ENCODE assay signal across 11 mouse cellular contexts in genomic region chr9:69760371-69761301, GRCm38 (mm10). TPM values are rescaled to one million over a fixed set of nuclear protein-coding genes. Genes with fewer than 3 reads are reported as not detected.
DNase-seq lines count a peak whose midpoint lies in the region; ATAC-seq lines count a peak whose summit lies in the region.
"Had no signal": no experiment of that assay in that cellular context is flagged by ENCODE, and none has a peak within 500 bp of the region (broad histone marks: within the 10 kb centered on the region; RNA-seq: fewer than 3 reads in every experiment).

Gene Foxb1, minus strand, starts transcription at chr9:69760940.

- no peak within 1 kb of the TSS for H3K27ac ChIP-seq in kidney, embryonic 14.5 days (ENCODE audit: low read depth, low read length)
- peak within 1 kb of the TSS; percentile 62 for H3K27ac ChIP-seq in hindbrain, embryonic 14.5 days
- H3K27ac ChIP-seq in neural tube, embryonic 13.5 days (replicated peaks): peak within 1 kb of the TSS; percentile 46
- H3K27ac ChIP-seq: liver, embryonic 13.5 days had no signal

- H3K9ac ChIP-seq in kidney, embryonic 14.5 days (ENCODE audit: low read depth, low read length): no peak within 1 kb of the TSS
- H3K9ac ChIP-seq in hindbrain, embryonic 14.5 days: peak within 1 kb of the TSS; percentile 57
- peak within 1 kb of the TSS; percentile 75 for H3K9ac ChIP-seq in neural tube, embryonic 13.5 days
- H3K9ac ChIP-seq: liver, embryonic 13.5 days had no signal

- WGBS in kidney, embryonic 14.5 days: 1% methylated on average over 60 of the region's 60 CpGs
- under 1% methylated on average over 59 of the region's 60 CpGs for WGBS in hindbrain, embryonic 14.5 days
- WGBS in neural tube, embryonic 13.5 days: under 1% methylated on average over 60 of the region's 60 CpGs

- no peaks in the 10 kb centered on the region for H3K4me1 ChIP-seq in kidney, embryonic 14.5 days (ENCODE audit: control insufficient read depth, insufficient read depth, low read length)
- H3K4me1 ChIP-seq in hindbrain, embryonic 14.5 days (replicated peaks; ENCODE audit: control insufficient read depth, insufficient read depth, low read length): peaks cover 2% of the 10 kb centered on the region; the same call in 1 of the 2 replicates
- H3K4me1 ChIP-seq in neural tube, embryonic 13.5 days (replicated peaks): peaks cover 81% of the 10 kb centered on the region
- H3K4me1 ChIP-seq: liver, embryonic 13.5 days had no signal

- no peaks in the 10 kb centered on the region for H3K9me3 ChIP-seq in kidney, embryonic 14.5 days (ENCODE audit: control insufficient read depth, low read length)
- no peaks in the 10 kb centered on the region for H3K9me3 ChIP-seq in hindbrain, embryonic 14.5 days (ENCODE audit: control insufficient read depth, low read length)
- H3K9me3 ChIP-seq in neural tube, embryonic 13.5 days: no peaks in the 10 kb centered on the region
- H3K9me3 ChIP-seq: liver, embryonic 13.5 days had no signal

- H3K36me3 ChIP-seq in kidney, embryonic 14.5 days (ENCODE audit: control insufficient read depth, insufficient read depth, low read length): no peaks in the 10 kb centered on the region
- no peaks in the 10 kb centered on the region for H3K36me3 ChIP-seq in hindbrain, embryonic 14.5 days (replicated peaks; ENCODE audit: control insufficient read depth, insufficient read depth)
- no peaks in the 10 kb centered on the region for H3K36me3 ChIP-seq in neural tube, embryonic 13.5 days
- H3K36me3 ChIP-seq: liver, embryonic 13.5 days had no signal

- H3K4me3 ChIP-seq in kidney, embryonic 14.5 days (ENCODE audit: low read length): peak within 1 kb of the TSS; percentile 12
- H3K4me3 ChIP-seq in hindbrain, embryonic 14.5 days (replicated peaks; ENCODE audit: low read length): peak within 1 kb of the TSS; percentile 36
- H3K4me3 ChIP-seq in neural tube, embryonic 13.5 days: peak within 1 kb of the TSS; percentile 46
- H3K4me3 ChIP-seq: liver, embryonic 13.5 days had no signal

- DNase-seq in kidney, adult 11 months: no peak
- DNase-seq in embryo, embryonic 11 days: peak; percentile 67
- no peak for DNase-seq in hindbrain, embryonic 14.5 days (ENCODE audit: low spot score)
- DNase-seq in adrenal gland, postnatal 10 days: no peak
- no peak for DNase-seq in adrenal gland, postnatal 36 days
- DNase-seq in adrenal gland, adult 8-10 months: no peak
- DNase-seq: cerebellum, adult 2 months; liver, embryonic 13.5 days had no signal

- H3K27me3 ChIP-seq in kidney, embryonic 14.5 days (ENCODE audit: control insufficient read depth, insufficient read depth, low read length): peaks cover 97% of the 10 kb centered on the region
- peaks cover 100% of the 10 kb centered on the region for H3K27me3 ChIP-seq in hindbrain, embryonic 14.5 days (ENCODE audit: control insufficient read depth, insufficient read depth, low read length)
- H3K27me3 ChIP-seq in neural tube, embryonic 13.5 days: peaks cover 98% of the 10 kb centered on the region

- 0 out of 2 replicates have a peak within 1 kb of the TSS, but pooled peaks have one; percentile 4 for H3K4me2 ChIP-seq in kidney, embryonic 14.5 days (replicated peaks; ENCODE audit: low read depth, low read length)
- peak within 1 kb of the TSS; percentile 49 for H3K4me2 ChIP-seq in hindbrain, embryonic 14.5 days (replicated peaks)
- H3K4me2 ChIP-seq in neural tube, embryonic 13.5 days: peak within 1 kb of the TSS; percentile 56
- H3K4me2 ChIP-seq: liver, embryonic 13.5 days had no signal

- no peak for ATAC-seq in kidney, embryonic 14.5 days (ENCODE audit: low FRiP score, low TSS enrichment)
- peak; percentile 58 for ATAC-seq in hindbrain, embryonic 14.5 days (ENCODE audit: low FRiP score)
- peak; percentile 44 for ATAC-seq in neural tube, embryonic 13.5 days (ENCODE audit: low read depth)

RNA-seq across cellular contexts. Expression of gene Foxb1, which starts in this region (rescaled TPM):
- 0.07 TPM in 2 replicates for polyA plus RNA-seq in kidney, embryonic 14.5 days (2014; fragmentation: Nextera tagmentation; extraction: Ambion mirVana)
- 5.2 and 6.1 TPM in 2 replicates for polyA plus RNA-seq in hindbrain, embryonic 14.5 days (2014; fragmentation: Nextera tagmentation; extraction: Ambion mirVana)
- 7.8 and 8.0 TPM in 2 replicates for polyA plus RNA-seq in neural tube, embryonic 13.5 days (2015; fragmentation: Nextera tagmentation; extraction: Ambion mirVana)
- not detected for total RNA-seq in adrenal gland, postnatal 10 days (2021)
- not detected for total RNA-seq in adrenal gland, postnatal 36 days (2021)
- not detected for total RNA-seq in adrenal gland, adult 8-10 months (2022)
- total RNA-seq: gastrocnemius, postnatal 4 days had no signal
- polyA plus RNA-seq: liver, embryonic 13.5 days had no signal

Comparison
In these comparisons a context has a peak if more than half of its experiments do, and no peak if none do; other contexts are left out.
1. H3K4me2 ChIP-seq: peak in every context shown above with its lines; median percentile 56 in neural tube, embryonic 13.5 days; 49 in hindbrain, embryonic 14.5 days; 4 in kidney, embryonic 14.5 days.